Mouse (Mus musculus) hindbrain, embryonic 15.5 days (tissue): ENCODE data around the gene Fgfr2. TPM values are rescaled to one million over a fixed set of nuclear protein-coding genes. Genes with fewer than 3 reads are reported as not detected.
A peak's percentile ranks its signal among the peaks of the same experiment; 100 is the strongest.

Experiments used
- ATAC-seq: fragments of 200-750 bp; cut with Nextera tagmentation; 2 replicates; pipeline ENCODE4 v1.8.0; 2017; ENCODE audit warnings: low read depth, moderate number of reproducible peaks, moderate TSS enrichment; ENCODE audit not compliant: low FRiP score
- H3K27ac ChIP-seq: fragments of 300-500 bp; sonication (generic); replicated peaks from 2 replicates; pipeline ENCODE4 v1.5.1; 2015; ENCODE audit warnings: mild to moderate bottlenecking, inconsistent platforms
- H3K27me3 ChIP-seq: fragments of 300-500 bp; sonication (generic); 2 replicates; pipeline ENCODE4 v1.6.1; 2015; ENCODE audit warnings: control low read depth, inconsistent platforms
- H3K36me3 ChIP-seq: fragments of 300-500 bp; sonication (generic); 2 replicates; pipeline ENCODE4 v1.6.1; 2015; ENCODE audit warnings: control low read depth, inconsistent platforms
- H3K4me1 ChIP-seq: fragments of 300-500 bp; sonication (generic); replicated peaks from 2 replicates; pipeline ENCODE4 v1.6.1; 2015; ENCODE audit warnings: control low read depth, inconsistent platforms
- H3K4me2 ChIP-seq: fragments of 300-500 bp; sonication (generic); 2 replicates; pipeline ENCODE4 v1.6.1; 2015; ENCODE audit warnings: moderate library complexity, mild to moderate bottlenecking, inconsistent platforms
- H3K4me3 ChIP-seq: fragments of 300-500 bp; sonication (generic); 2 replicates; pipeline ENCODE4 v1.5.1; 2015; ENCODE audit warnings: mild to moderate bottlenecking, inconsistent platforms
- H3K9ac ChIP-seq: fragments of 300-500 bp; sonication (generic); 2 replicates; pipeline ENCODE4 v1.6.1; 2015; ENCODE audit warnings: inconsistent platforms
- H3K9me3 ChIP-seq: fragments of 300-500 bp; sonication (generic); 2 replicates; pipeline ENCODE4 v1.6.1; 2016; ENCODE audit warnings: control low read depth, inconsistent platforms
- WGBS: fragments of 180-500 bp; shearing (Covaris S2); methylation state at CpG from one replicate; pipeline ENCODE4 v1.1.7; 2015; 5-methylcytosine and 5-hydroxymethylcytosine counted together
- polyA plus RNA-seq: library from polyadenylated mRNA; unstranded; fragments of >200 nt; fragmentation: Nextera tagmentation; extraction: Ambion mirVana; gene quantifications from 2 replicates; pipeline ENCODE4 v1.2.1, GENCODE M21; 2015

The Fgfr2 gene
- polyA plus RNA-seq, 1 experiment from 2014 or later = 28.5 TPM

- Histone ChIP-seq H3K27ac (peak overlapping the region; percentile 72), H3K27me3 (no peaks in the 10 kb centered on the region), H3K9ac (no peak overlapping the region), H3K4me2 (peak overlapping the region; percentile 8), H3K9me3 (no peaks in the 10 kb centered on the region), H3K4me3 (no peak overlapping the region), H3K4me1 (peaks cover 83% of the 10 kb centered on the region), H3K36me3 (no peaks in the 10 kb centered on the region)
- WGBS = 22% methylated on average over 5 of the region's 5 CpGs
- ATAC-seq = peak; percentile 55; the same call in 1 of the 2 replicates
Measured at GRCm38 (mm10) chr7:133011191-133011590, 112.0 kb downstream of the Fgfr2 start.

GRCm38 (mm10) chr7:133010477-133010876 lies 112.7 kb downstream of the Fgfr2 start:
- Histone ChIP-seq H3K9me3 (no peaks in the 10 kb centered on the region), H3K4me3 (no peak overlapping the region), H3K4me1 (peaks cover 77% of the 10 kb centered on the region), H3K9ac (no peak overlapping the region), H3K36me3 (no peaks in the 10 kb centered on the region), H3K27me3 (no peaks in the 10 kb centered on the region), H3K4me2 (no peak overlapping the region), H3K27ac (peak overlapping the region; percentile 72)
- ATAC-seq = no peak
- WGBS = 79% methylated on average over 3 of the region's 3 CpGs

GRCm38 (mm10) chr7:133009676-133010075 lies 113.5 kb downstream of the Fgfr2 start:
- H3K27ac ChIP-seq = no peak overlapping the region
- ATAC-seq = no peak
- H3K27me3 ChIP-seq = no peaks in the 10 kb centered on the region
- H3K9ac ChIP-seq = no peak overlapping the region
- H3K4me3 ChIP-seq = no peak overlapping the region
- peaks cover 69% of the 10 kb centered on the region for H3K4me1 ChIP-seq
- H3K36me3 ChIP-seq = no peaks in the 10 kb centered on the region
- 79% methylated on average over 8 of the region's 8 CpGs for WGBS
- H3K4me2 ChIP-seq = no peak overlapping the region
- H3K9me3 ChIP-seq = no peaks in the 10 kb centered on the region

GRCm38 (mm10) chr7:133008663-133009062 lies 114.5 kb downstream of the Fgfr2 start:
- Histone ChIP-seq H3K27me3 (no peaks in the 10 kb centered on the region), H3K4me3 (no peak overlapping the region), H3K9ac (no peak overlapping the region), H3K9me3 (no peaks in the 10 kb centered on the region), H3K27ac (no peak overlapping the region), H3K4me1 (peaks cover 60% of the 10 kb centered on the region), H3K4me2 (no peak overlapping the region), H3K36me3 (no peaks in the 10 kb centered on the region)
- 66% methylated on average over 4 of the region's 4 CpGs for WGBS
- ATAC-seq = no peak

- Histone ChIP-seq H3K27ac (no peak overlapping the region), H3K9ac (no peak overlapping the region), H3K4me1 (peaks cover 54% of the 10 kb centered on the region), H3K27me3 (no peaks in the 10 kb centered on the region), H3K4me3 (no peak overlapping the region), H3K36me3 (no peaks in the 10 kb centered on the region), H3K9me3 (no peaks in the 10 kb centered on the region), H3K4me2 (no peak overlapping the region)
- no peak for ATAC-seq
- 71% methylated on average over 11 of the region's 11 CpGs for WGBS
Measured at GRCm38 (mm10) chr7:133007343-133007742, 115.8 kb downstream of the Fgfr2 start.

- no peak overlapping the region for H3K9ac ChIP-seq
- ATAC-seq = no peak
- H3K36me3 ChIP-seq = no peaks in the 10 kb centered on the region
- 78% methylated on average over 7 of the region's 7 CpGs for WGBS
- H3K27me3 ChIP-seq = no peaks in the 10 kb centered on the region
- H3K4me2 ChIP-seq = no peak overlapping the region
- H3K4me3 ChIP-seq = no peak overlapping the region
- H3K27ac ChIP-seq = no peak overlapping the region
- H3K9me3 ChIP-seq = no peaks in the 10 kb centered on the region
- H3K4me1 ChIP-seq = peaks cover 38% of the 10 kb centered on the region
Measured at GRCm38 (mm10) chr7:133005772-133006171, 117.4 kb downstream of the Fgfr2 start.

- no peak overlapping the region for H3K27ac ChIP-seq
- H3K9me3 ChIP-seq = no peaks in the 10 kb centered on the region
- peaks cover 7% of the 10 kb centered on the region; the same call in 1 of the 2 replicates for H3K36me3 ChIP-seq
- peaks cover 20% of the 10 kb centered on the region for H3K4me1 ChIP-seq
- no peak overlapping the region for H3K9ac ChIP-seq
- H3K27me3 ChIP-seq = no peaks in the 10 kb centered on the region
- H3K4me3 ChIP-seq = no peak overlapping the region
- 29% methylated on average over 3 of the region's 3 CpGs for WGBS
- no peak for ATAC-seq
- H3K4me2 ChIP-seq = no peak overlapping the region
Measured at GRCm38 (mm10) chr7:133003421-133003820, 119.7 kb downstream of the Fgfr2 start.

- Histone ChIP-seq H3K9me3 (no peaks in the 10 kb centered on the region), H3K36me3 (peaks cover 12% of the 10 kb centered on the region; the same call in 1 of the 2 replicates), H3K4me3 (no peak overlapping the region), H3K27ac (no peak overlapping the region), H3K9ac (no peak overlapping the region), H3K4me2 (no peak overlapping the region), H3K4me1 (peaks cover 9% of the 10 kb centered on the region; the same call in 1 of the 2 replicates), H3K27me3 (no peaks in the 10 kb centered on the region)
- ATAC-seq = no peak
- WGBS = 77% methylated on average over 6 of the region's 6 CpGs
Measured at GRCm38 (mm10) chr7:133002271-133002670, 120.9 kb downstream of the Fgfr2 start.

GRCm38 (mm10) chr7:133001388-133001787 lies 121.8 kb downstream of the Fgfr2 start:
- no peak for ATAC-seq
- Histone ChIP-seq H3K4me3 (no peak overlapping the region), H3K9ac (no peak overlapping the region), H3K4me2 (no peak overlapping the region), H3K4me1 (peaks cover 7% of the 10 kb centered on the region; the same call in 1 of the 2 replicates), H3K9me3 (no peaks in the 10 kb centered on the region), H3K27me3 (no peaks in the 10 kb centered on the region), H3K36me3 (peaks cover 12% of the 10 kb centered on the region; the same call in 1 of the 2 replicates), H3K27ac (no peak overlapping the region)
- WGBS = 93% methylated on average over 3 of the region's 3 CpGs

GRCm38 (mm10) chr7:132999061-132999460 lies 124.1 kb downstream of the Fgfr2 start:
- 95% methylated on average over 11 of the region's 11 CpGs for WGBS
- peaks cover 13% of the 10 kb centered on the region for H3K4me1 ChIP-seq
- H3K4me3 ChIP-seq = no peak overlapping the region
- no peaks in the 10 kb centered on the region for H3K27me3 ChIP-seq
- H3K36me3 ChIP-seq = peaks cover 12% of the 10 kb centered on the region; the same call in 1 of the 2 replicates
- H3K9ac ChIP-seq = no peak overlapping the region
- no peak for ATAC-seq
- no peak overlapping the region for H3K27ac ChIP-seq
- no peaks in the 10 kb centered on the region for H3K9me3 ChIP-seq
- no peak overlapping the region for H3K4me2 ChIP-seq

- ATAC-seq = no peak
- no peaks in the 10 kb centered on the region for H3K27me3 ChIP-seq
- no peak overlapping the region for H3K9ac ChIP-seq
- peaks cover 12% of the 10 kb centered on the region; the same call in 1 of the 2 replicates for H3K36me3 ChIP-seq
- H3K9me3 ChIP-seq = no peaks in the 10 kb centered on the region
- 95% methylated on average over 12 of the region's 12 CpGs for WGBS
- no peak overlapping the region for H3K4me2 ChIP-seq
- peaks cover 11% of the 10 kb centered on the region for H3K4me1 ChIP-seq
- no peak overlapping the region for H3K27ac ChIP-seq
- no peak overlapping the region for H3K4me3 ChIP-seq
Measured at GRCm38 (mm10) chr7:132998639-132999038, 124.5 kb downstream of the Fgfr2 start.

GRCm38 (mm10) chr7:132996391-132996790 lies 126.8 kb downstream of the Fgfr2 start:
- no peak for ATAC-seq
- peaks cover 12% of the 10 kb centered on the region; the same call in 1 of the 2 replicates for H3K36me3 ChIP-seq
- WGBS = 93% methylated on average over 5 of the region's 5 CpGs

More at GRCm38 (mm10) chr7:132996391-132996790, 126.8 kb downstream of the Fgfr2 start:
- Histone ChIP-seq H3K4me1 (peaks cover 5% of the 10 kb centered on the region; the same call in 1 of the 2 replicates), H3K9ac (no peak overlapping the region), H3K9me3 (no peaks in the 10 kb centered on the region), H3K4me2 (no peak overlapping the region), H3K4me3 (no peak overlapping the region), H3K27ac (no peak overlapping the region), H3K27me3 (no peaks in the 10 kb centered on the region)
